Mouse (Mus musculus): ENCODE results near the gene Top2b. TPM values are rescaled to one million over a fixed set of nuclear protein-coding genes. Genes with fewer than 3 reads are reported as not detected.

Top2b gene
- polyA plus RNA-seq, 1 experiment from 2014 or later, result 67.5 TPM

DNA sequence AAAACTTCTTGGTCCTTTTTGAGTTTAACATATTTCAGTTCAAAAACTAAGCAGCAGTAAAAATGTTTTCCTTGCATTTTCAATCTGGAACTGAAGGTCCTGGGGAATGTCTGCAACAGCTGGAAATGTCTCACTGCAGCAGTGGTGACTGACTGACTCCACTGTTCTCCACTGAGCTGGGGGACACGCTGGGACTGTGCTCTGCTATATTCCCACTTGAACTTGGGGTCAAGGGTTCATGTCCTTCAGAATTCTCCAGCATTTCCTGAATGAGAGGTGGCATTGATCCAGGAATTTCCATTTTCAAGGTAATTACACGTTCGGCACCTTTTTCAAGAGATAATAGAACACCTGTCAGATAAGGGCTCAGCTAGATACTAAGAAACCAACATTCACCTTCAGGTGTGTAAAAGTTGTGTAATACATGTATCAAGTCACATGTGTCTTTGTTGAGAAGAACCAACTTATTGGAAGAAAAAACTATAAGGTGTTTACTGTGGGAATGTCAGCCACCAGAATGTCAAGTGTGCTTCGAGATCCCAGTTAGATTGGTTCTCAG, 67.0 kb downstream of the Top2b start:
- no peak overlapping the region for H3K9ac ChIP-seq
- H3K27me3 ChIP-seq, result no peaks in the 10 kb centered on the region
- no peak overlapping the region for H3K27ac ChIP-seq
- no peaks in the 10 kb centered on the region for H3K4me1 ChIP-seq
- H3K4me3 ChIP-seq, result no peak overlapping the region
- peaks cover 57% of the 10 kb centered on the region for H3K36me3 ChIP-seq
- H3K4me2 ChIP-seq, result no peak overlapping the region
- 61% methylated on average over 4 of the region's 4 CpGs for WGBS
- no peaks in the 10 kb centered on the region for H3K9me3 ChIP-seq
- ATAC-seq (ENCODE audit: insufficient number of reproducible peaks, insufficient read depth, low FRiP score, low TSS enrichment, low read depth), result no peak

DNA sequence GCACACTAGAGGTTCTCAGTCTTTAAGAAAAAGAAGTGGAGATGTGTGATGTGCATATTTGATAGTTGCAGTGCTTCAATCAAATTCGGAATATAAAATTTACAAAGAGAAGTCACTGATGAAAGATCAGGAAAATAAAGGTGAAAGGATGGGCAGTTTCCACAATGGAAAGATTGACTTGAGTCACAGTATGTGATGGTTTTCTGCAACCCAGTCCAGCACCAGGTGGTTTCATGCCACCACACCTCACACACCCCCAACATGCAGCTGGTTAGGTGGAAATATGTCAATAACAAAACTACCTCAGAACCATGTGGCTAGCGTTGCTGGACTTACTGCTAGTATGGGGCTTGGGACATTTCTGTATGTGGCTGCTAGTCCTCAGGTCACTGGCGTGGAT, 67.6 kb downstream of the Top2b start:
- Histone ChIP-seq H3K9ac (no peak overlapping the region), H3K27ac (peak overlapping the region; percentile 48; the same call in 1 of the 2 replicates), H3K36me3 (peaks cover 57% of the 10 kb centered on the region), H3K4me2 (no peak overlapping the region), H3K9me3 (no peaks in the 10 kb centered on the region), H3K4me1 (no peaks in the 10 kb centered on the region), H3K27me3 (no peaks in the 10 kb centered on the region), H3K4me3 (no peak overlapping the region)
- 81% methylated on average over 3 of the region's 3 CpGs for WGBS
- ATAC-seq (ENCODE audit: insufficient number of reproducible peaks, insufficient read depth, low FRiP score, low TSS enrichment, low read depth), result 0 out of 2 replicates have a peak, but pooled peaks have one; percentile 12

DNA sequence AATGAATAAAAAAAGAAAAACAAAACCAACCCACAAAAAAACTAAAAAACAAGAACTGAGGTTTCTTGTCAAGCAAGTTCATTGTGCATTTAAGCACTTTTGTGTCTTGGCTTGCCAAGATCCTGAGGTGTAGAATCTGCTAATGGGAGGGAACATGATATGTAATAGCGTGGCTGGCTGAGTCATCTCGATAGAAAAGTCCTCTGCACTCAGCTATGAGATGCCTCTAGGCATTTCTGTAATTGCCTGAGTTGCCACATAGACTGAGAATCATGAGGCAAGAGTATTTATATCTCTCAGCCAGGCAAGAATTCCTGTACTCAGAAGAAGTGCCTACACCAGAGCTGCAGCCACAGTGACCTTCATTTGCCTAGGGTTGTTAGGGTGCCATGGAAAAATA, 68.2 kb downstream of the Top2b start:
- peaks cover 55% of the 10 kb centered on the region for H3K36me3 ChIP-seq
- 25% methylated on average over 2 of the region's 2 CpGs for WGBS
- H3K27ac ChIP-seq, result no peak overlapping the region
- no peaks in the 10 kb centered on the region for H3K4me1 ChIP-seq
- no peak overlapping the region for H3K4me3 ChIP-seq
- no peak overlapping the region for H3K9ac ChIP-seq
- no peaks in the 10 kb centered on the region for H3K9me3 ChIP-seq
- no peak overlapping the region for H3K4me2 ChIP-seq
- ATAC-seq (ENCODE audit: insufficient number of reproducible peaks, insufficient read depth, low FRiP score, low TSS enrichment, low read depth), result peak; percentile 53; the same call in 1 of the 2 replicates
- H3K27me3 ChIP-seq, result no peaks in the 10 kb centered on the region

DNA sequence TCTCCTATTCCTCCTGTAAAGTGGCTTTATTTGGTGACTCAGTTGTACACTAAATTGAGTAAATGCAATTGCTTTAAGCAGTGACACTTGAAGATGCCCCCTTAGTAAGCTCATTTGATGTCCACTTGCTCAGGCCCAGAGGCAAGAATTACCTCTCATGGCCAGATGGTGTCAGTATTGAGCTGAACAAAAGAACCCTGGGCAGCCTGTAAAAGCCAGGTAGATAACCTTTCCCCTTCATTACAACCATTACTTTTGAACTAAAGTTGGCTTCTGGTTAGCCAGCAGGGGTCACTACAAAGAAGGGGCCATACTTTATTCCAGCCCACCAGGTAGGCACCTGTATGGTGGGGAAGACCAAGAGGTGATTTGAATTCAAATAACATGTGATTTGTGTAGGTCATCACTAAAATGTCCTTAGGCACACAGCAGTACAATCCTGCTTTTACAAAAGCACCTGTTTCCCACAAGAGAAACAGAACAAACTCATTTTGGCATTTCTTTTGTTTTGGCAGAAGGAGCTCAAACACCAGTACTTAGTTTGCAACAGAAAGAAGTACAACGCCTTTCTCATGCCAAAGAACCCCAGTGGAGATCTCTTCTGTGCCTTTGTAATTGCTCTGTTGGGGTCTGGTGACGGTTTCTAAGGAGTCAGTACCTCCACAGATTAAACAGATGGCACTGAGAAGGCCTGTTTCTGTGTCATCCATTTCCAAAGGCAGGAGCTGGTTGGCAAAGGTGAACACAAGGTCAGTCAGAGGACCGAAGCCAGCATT, 69.6 kb downstream of the Top2b start:
- H3K4me1 ChIP-seq, result 0 out of 2 replicates have a peak, but pooled peaks cover under 1% of the 10 kb centered on the region
- ATAC-seq (ENCODE audit: insufficient number of reproducible peaks, insufficient read depth, low FRiP score, low TSS enrichment, low read depth), result no peak
- WGBS, result 59% methylated on average over 3 of the region's 3 CpGs
- no peak overlapping the region for H3K9ac ChIP-seq
- H3K9me3 ChIP-seq, result no peaks in the 10 kb centered on the region
- peaks cover 48% of the 10 kb centered on the region for H3K36me3 ChIP-seq
- no peak overlapping the region for H3K27ac ChIP-seq
- H3K4me3 ChIP-seq, result no peak overlapping the region
- H3K27me3 ChIP-seq, result no peaks in the 10 kb centered on the region
- no peak overlapping the region for H3K4me2 ChIP-seq

DNA sequence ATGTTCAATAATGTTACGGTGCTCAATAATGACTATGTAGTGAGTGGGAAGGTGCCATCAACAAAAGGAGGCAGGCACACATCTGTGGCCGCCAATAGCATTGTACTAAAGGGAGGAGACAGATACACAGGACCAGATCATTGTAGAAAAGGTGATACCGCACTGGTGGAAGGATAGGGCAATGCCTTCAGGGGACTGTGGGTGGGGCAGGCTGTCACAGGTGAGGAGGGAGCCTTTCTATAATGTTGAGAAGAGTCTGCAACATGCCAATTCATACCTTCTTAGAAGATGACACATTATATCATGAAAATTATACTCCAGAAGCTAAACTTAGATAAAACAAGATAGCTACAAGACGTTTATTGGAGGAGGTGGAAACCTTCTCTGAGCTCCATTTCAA, 72.4 kb downstream of the Top2b start:
- H3K9me3 ChIP-seq, result no peaks in the 10 kb centered on the region
- H3K36me3 ChIP-seq, result peaks cover 27% of the 10 kb centered on the region
- no peak overlapping the region for H3K27ac ChIP-seq
- H3K27me3 ChIP-seq, result no peaks in the 10 kb centered on the region
- WGBS, result 90% methylated on average over 4 of the region's 4 CpGs
- H3K4me3 ChIP-seq, result no peak overlapping the region
- H3K4me2 ChIP-seq, result no peak overlapping the region
- 0 out of 2 replicates have a peak, but pooled peaks cover 5% of the 10 kb centered on the region for H3K4me1 ChIP-seq
- no peak overlapping the region for H3K9ac ChIP-seq
- no peak for ATAC-seq (ENCODE audit: insufficient number of reproducible peaks, insufficient read depth, low FRiP score, low TSS enrichment, low read depth)

DNA sequence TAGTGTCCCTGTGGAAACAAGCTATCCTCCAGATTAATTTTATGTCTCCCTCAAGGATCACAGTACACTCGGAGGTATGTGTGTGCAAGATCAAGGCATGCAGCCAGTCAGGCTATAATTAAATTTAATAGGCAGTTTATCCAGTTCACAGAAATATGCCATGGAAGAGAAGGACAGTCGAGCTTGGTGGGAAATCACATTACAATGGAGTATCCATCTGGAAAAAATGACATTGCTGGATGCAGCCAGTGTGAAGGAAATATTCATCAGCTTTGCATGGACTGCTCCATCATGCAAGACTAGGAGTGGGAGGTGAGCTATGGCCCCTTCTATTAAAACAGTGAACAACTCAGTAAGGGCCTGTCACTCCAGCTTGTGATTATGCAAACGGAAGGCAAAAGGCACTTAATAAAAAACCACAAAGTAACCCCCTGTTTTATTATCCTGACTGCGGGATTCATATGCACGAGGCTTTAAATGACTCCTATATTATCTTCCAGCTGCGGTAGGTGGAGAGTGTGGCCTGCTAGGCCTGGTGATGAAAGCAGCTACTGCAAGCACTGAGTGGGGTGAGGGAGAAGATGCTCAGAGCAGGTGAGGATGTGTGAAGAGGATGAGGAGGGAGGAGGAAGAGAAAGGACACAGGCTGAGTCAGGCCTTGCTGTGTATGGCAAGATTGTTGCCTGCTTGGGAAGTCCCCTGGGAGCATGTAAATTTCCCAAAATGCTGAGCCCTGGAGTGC, 74.6 kb downstream of the Top2b start:
- H3K9me3 ChIP-seq, result no peaks in the 10 kb centered on the region
- no peak for ATAC-seq (ENCODE audit: insufficient number of reproducible peaks, insufficient read depth, low FRiP score, low TSS enrichment, low read depth)
- H3K4me3 ChIP-seq, result no peak overlapping the region
- no peak overlapping the region for H3K4me2 ChIP-seq
- 0 out of 2 replicates have a peak, but pooled peaks cover 6% of the 10 kb centered on the region for H3K4me1 ChIP-seq
- H3K27ac ChIP-seq, result no peak overlapping the region
- no peak overlapping the region for H3K9ac ChIP-seq
- H3K27me3 ChIP-seq, result no peaks in the 10 kb centered on the region
- 61% methylated on average over 6 of the region's 6 CpGs for WGBS
- peaks cover 24% of the 10 kb centered on the region for H3K36me3 ChIP-seq

DNA sequence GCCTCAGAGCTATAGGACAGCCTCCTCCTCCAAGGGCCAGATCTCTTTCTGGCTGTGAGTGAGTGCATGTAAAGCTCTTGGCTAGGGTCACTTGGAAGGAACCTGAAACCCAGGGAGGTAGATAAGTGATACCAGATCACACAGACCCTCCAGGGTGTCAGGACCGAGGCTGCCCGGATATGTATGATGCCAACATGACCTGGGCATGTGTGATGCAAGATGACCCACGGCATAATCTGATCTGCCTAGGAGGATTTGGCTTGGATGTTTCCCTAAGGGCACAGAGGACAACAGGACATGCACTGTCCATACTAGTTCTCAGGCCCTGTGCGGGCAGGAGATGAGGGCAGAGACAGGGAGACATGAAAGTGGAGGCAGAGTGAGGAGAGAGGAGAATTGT, 79.9 kb downstream of the Top2b start:
- 57% methylated on average over 4 of the region's 4 CpGs for WGBS
- Histone ChIP-seq H3K27ac (no peak overlapping the region), H3K4me2 (no peak overlapping the region), H3K4me3 (no peak overlapping the region), H3K4me1 (peaks cover 17% of the 10 kb centered on the region; the same call in 1 of the 2 replicates), H3K36me3 (no peaks in the 10 kb centered on the region), H3K9ac (no peak overlapping the region), H3K27me3 (no peaks in the 10 kb centered on the region), H3K9me3 (no peaks in the 10 kb centered on the region)
- no peak for ATAC-seq (ENCODE audit: insufficient number of reproducible peaks, insufficient read depth, low FRiP score, low TSS enrichment, low read depth)

DNA sequence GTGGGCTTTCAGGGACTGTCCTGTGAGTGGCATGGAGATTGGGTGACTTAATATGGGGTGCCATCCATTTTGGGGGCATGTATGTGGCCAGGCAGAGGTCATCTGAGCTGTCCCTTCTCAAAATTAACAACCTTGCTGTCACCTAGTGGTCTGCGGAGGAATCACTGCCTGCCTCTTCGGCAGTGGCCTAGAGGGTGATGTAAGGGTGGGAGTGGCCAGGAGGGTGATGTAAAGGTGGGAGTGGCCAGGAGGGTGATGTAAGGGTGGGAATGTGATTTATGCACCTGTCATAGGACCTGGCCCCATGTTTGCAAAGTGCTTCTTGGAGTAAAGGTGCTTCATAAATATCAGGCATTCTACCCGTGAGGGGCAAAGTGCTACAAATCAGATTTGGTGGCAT, 82.6 kb downstream of the Top2b start:
- no peak overlapping the region for H3K4me2 ChIP-seq
- no peak for ATAC-seq (ENCODE audit: insufficient number of reproducible peaks, insufficient read depth, low FRiP score, low TSS enrichment, low read depth)
- H3K4me3 ChIP-seq, result no peak overlapping the region
- H3K9me3 ChIP-seq, result no peaks in the 10 kb centered on the region
- 40% methylated on average over 3 of the region's 3 CpGs for WGBS
- H3K27ac ChIP-seq, result no peak overlapping the region
- no peaks in the 10 kb centered on the region for H3K36me3 ChIP-seq
- no peaks in the 10 kb centered on the region for H3K27me3 ChIP-seq
- peaks cover 16% of the 10 kb centered on the region; the same call in 1 of the 2 replicates for H3K4me1 ChIP-seq
- H3K9ac ChIP-seq, result no peak overlapping the region

DNA sequence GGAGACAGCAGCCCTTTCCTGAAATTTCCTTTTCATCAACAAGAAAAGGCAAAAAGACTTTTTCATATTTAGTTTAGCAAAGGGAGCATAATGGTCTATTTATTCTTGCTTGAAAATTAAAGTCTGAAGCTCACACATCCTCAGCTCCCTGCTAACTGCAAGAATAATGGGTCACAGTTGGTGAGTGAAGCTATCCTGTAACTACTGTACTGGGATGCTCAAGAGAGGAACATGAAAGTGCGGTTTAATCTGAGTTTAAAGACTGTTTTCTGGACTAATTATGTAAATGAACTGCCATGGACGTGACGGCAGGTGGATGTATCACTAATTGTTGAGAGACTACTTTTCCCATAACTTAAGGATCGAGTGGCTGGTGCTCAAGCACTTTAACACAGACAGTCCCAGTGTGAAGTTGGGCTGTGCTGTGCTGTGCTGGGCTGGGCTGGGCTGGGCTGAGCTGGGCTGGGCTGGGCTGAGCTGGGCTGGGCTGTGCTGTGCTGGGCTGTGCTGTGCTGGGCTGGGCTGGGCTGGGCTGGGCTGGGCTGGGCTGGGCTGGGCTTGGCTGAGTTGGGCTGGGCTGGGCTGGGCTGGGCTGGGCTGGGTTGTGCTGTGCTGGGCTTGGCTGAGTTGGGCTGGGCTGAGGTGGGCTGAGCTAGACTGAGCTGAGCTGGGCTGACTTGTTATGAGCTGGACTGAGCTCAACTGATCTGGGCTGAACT, 83.4 kb downstream of the Top2b start:
- H3K9me3 ChIP-seq, result no peaks in the 10 kb centered on the region
- H3K27ac ChIP-seq, result no peak overlapping the region
- H3K9ac ChIP-seq, result no peak overlapping the region
- H3K27me3 ChIP-seq, result no peaks in the 10 kb centered on the region
- peaks cover 16% of the 10 kb centered on the region; the same call in 1 of the 2 replicates for H3K4me1 ChIP-seq
- no peak overlapping the region for H3K4me3 ChIP-seq
- ATAC-seq (ENCODE audit: insufficient number of reproducible peaks, insufficient read depth, low FRiP score, low TSS enrichment, low read depth), result peak; percentile 62; the same call in 1 of the 2 replicates
- 54% methylated on average over 4 of the region's 4 CpGs for WGBS
- H3K36me3 ChIP-seq, result no peaks in the 10 kb centered on the region
- H3K4me2 ChIP-seq, result no peak overlapping the region

DNA sequence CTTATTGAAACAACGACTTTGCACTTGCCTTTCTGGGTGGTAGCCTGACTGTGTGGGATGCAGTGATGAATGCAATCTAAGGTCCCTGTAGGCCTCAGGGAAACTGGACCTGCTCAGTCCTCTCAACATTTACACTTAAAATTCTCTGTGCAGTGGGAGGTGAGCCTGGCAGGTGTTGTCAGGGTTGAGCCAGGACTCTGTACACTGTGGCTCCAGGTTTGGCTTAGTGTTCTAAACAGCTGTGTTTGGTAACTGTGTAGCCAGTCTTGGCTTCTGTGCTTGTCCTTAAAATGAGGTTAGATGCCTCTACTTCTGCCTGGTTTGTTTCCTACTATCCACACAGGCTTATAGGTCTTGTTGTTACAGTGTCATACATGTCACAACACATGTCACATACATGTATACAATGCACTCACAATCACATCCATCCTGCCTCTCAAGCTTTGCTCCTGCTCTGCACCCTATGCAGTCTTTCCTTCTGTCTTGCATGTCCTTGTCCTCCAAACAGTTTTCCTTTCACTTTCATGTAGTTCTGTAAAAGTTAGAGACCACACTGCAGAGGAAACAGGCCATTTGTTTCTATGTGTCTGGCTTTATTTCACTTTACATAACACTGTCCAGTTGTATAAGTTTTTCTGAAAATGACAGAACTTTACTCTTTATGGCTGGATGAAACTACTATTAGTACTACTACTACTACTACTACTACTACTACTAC, 113.8 kb downstream of the Top2b start:
- Histone ChIP-seq H3K36me3 (no peaks in the 10 kb centered on the region), H3K4me1 (peaks cover 7% of the 10 kb centered on the region), H3K27me3 (no peaks in the 10 kb centered on the region), H3K4me2 (no peak overlapping the region), H3K9ac (no peak overlapping the region), H3K9me3 (no peaks in the 10 kb centered on the region), H3K4me3 (no peak overlapping the region), H3K27ac (no peak overlapping the region)
- no peak for ATAC-seq (ENCODE audit: insufficient number of reproducible peaks, insufficient read depth, low FRiP score, low TSS enrichment, low read depth)
- 88% methylated on average over 1 of the region's 1 CpGs for WGBS

DNA sequence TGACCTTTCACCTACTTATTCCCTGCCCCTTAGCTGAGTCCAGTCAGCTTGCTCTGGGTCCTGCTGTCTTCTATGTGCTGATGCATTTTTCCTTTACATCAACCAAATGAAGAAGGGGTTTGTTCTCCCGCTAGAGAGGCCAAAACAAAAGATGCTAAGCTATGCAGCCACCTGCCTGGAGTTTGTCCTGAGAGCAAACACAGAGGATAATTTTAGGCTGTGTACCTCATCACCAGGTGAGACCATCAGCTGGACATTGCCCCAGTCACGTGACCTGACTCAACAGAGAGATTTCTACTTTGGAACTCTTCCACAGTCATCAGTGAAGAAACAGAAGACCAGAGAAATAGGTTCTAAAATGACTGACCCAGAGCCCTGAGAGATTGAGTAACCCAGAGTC, 114.5 kb downstream of the Top2b start:
- H3K4me1 ChIP-seq, result peaks cover 15% of the 10 kb centered on the region
- H3K27me3 ChIP-seq, result no peaks in the 10 kb centered on the region
- ATAC-seq (ENCODE audit: insufficient number of reproducible peaks, insufficient read depth, low FRiP score, low TSS enrichment, low read depth), result no peak
- H3K27ac ChIP-seq, result no peak overlapping the region
- H3K4me3 ChIP-seq, result no peak overlapping the region
- H3K4me2 ChIP-seq, result no peak overlapping the region
- 87% methylated on average over 2 of the region's 2 CpGs for WGBS
- no peaks in the 10 kb centered on the region for H3K9me3 ChIP-seq
- H3K36me3 ChIP-seq, result no peaks in the 10 kb centered on the region
- H3K9ac ChIP-seq, result no peak overlapping the region

All from embryonic facial prominence, embryonic 13.5 days (tissue).